Mouse (Mus musculus) liver, embryonic 12.5 days (tissue): ENCODE measurements around the gene Ust. TPM values are rescaled to one million over a fixed set of nuclear protein-coding genes. Genes with fewer than 3 reads are reported as not detected.
"Not testable (repeated sequence)": the region's sequence is repeated elsewhere in the genome, so short reads cannot be mapped to it uniquely, and the experiment has no call there.

Source experiments
- ATAC-seq: fragments of 200-750 bp; cut with Nextera tagmentation; 2 replicates; pipeline ENCODE4 v1.8.0; 2017; ENCODE audit warnings: moderate number of reproducible peaks, mild to moderate bottlenecking, moderate library complexity
- H3K27ac ChIP-seq: fragments of 300-500 bp; sonication (generic); 2 replicates; pipeline ENCODE4 v1.5.1; 2016; ENCODE audit warnings: mild to moderate bottlenecking
- H3K27me3 ChIP-seq: fragments of 300-500 bp; sonication (generic); replicated peaks from 2 replicates; pipeline ENCODE4 v1.6.1; 2016; ENCODE audit warnings: mild to moderate bottlenecking, moderate library complexity
- H3K36me3 ChIP-seq: fragments of 300-500 bp; sonication (generic); 2 replicates; pipeline ENCODE4 v1.6.1; 2016; ENCODE audit warnings: mild to moderate bottlenecking, moderate library complexity
- H3K4me1 ChIP-seq: fragments of 300-500 bp; sonication (generic); 2 replicates; pipeline ENCODE4 v1.6.1; 2016
- H3K4me2 ChIP-seq: fragments of 300-500 bp; sonication (generic); 2 replicates; pipeline ENCODE4 v1.6.1; 2016; ENCODE audit warnings: mild to moderate bottlenecking, moderate library complexity
- H3K4me3 ChIP-seq: fragments of 300-500 bp; sonication (generic); 2 replicates; pipeline ENCODE4 v1.5.1; 2016; ENCODE audit warnings: mild to moderate bottlenecking, moderate library complexity
- H3K9ac ChIP-seq: fragments of 300-500 bp; sonication (generic); 2 replicates; pipeline ENCODE4 v1.6.1; 2016; ENCODE audit warnings: mild to moderate bottlenecking, moderate library complexity
- H3K9me3 ChIP-seq: fragments of 300-500 bp; sonication (generic); replicated peaks from 2 replicates; pipeline ENCODE4 v1.6.1; 2016; ENCODE audit warnings: mild to moderate bottlenecking, moderate library complexity
- WGBS: fragments of 180-500 bp; shearing (Covaris S2); methylation state at CpG from one replicate; pipeline ENCODE4 v1.1.7; 2016; ENCODE audit not compliant: insufficient replicate concordance; 5-methylcytosine and 5-hydroxymethylcytosine counted together
- polyA plus RNA-seq: library from polyadenylated mRNA; unstranded; fragments of >200 nt; fragmentation: Nextera tagmentation; extraction: Ambion mirVana; gene quantifications from 2 replicates; pipeline ENCODE4 v1.2.1, GENCODE M21; 2016

The Ust gene
- polyA plus RNA-seq: 1.5 and 1.7 TPM in 2 replicates

DNA sequence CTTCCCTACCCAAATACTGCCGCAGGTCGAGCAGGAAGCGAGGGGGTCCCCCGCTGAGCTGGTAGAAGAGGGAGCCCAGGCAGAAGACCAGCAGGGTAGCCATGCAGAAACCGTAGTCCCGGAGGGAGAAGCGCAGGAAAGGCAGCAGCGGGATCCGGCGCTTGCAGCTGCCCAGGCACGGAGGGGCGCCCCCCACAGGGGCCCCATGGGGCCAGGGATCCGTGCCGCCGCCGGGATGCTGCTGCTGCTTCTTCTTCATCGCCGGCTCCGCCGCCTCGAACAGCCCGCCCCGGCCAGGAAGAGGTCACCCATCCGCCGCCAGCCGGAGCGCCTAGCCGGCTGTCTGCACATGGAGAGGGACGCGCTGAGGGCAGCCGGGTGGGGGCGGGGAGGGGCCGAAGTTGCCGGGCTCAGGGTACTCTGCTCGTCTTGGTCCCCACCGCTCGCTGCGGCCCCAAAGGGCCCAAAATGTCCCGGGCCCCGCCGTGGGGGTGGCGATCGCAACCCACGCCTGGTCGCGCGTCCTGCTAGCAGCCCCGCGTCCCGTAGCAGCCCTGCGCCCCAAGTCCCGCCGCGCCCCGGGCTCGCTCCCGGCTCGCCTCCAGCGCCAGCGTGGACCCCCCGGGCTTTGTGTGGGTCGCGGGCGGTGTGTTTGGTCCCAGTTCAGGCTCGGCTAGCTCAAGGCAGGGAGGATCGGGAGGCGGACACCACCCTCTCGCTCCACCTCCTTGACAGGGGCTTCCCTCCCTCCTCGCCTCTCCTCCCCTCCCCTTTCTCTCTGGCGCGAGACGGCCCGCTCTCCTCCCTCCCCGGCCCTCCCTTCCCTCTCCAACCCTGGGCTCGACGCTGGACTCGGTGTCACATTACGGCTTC, at the start of gene Ust:
TSS of gene Ust (minus strand) at position 685 of the 873 bp plus-strand sequence.
- Histone ChIP-seq H3K4me2 (peak within 1 kb of the TSS; percentile 73), H3K9me3 (no peaks in the 10 kb centered on the region), H3K4me1 (peaks cover 5% of the 10 kb centered on the region; the same call in 1 of the 2 replicates), H3K27ac (no peak within 1 kb of the TSS), H3K36me3 (no peaks in the 10 kb centered on the region), H3K27me3 (peaks cover 53% of the 10 kb centered on the region), H3K9ac (peak within 1 kb of the TSS; percentile 39; the same call in 1 of the 2 replicates), H3K4me3 (peak within 1 kb of the TSS; percentile 56)
- 1% methylated on average over 70 of the region's 78 CpGs for WGBS
- ATAC-seq: peak; percentile 72

DNA sequence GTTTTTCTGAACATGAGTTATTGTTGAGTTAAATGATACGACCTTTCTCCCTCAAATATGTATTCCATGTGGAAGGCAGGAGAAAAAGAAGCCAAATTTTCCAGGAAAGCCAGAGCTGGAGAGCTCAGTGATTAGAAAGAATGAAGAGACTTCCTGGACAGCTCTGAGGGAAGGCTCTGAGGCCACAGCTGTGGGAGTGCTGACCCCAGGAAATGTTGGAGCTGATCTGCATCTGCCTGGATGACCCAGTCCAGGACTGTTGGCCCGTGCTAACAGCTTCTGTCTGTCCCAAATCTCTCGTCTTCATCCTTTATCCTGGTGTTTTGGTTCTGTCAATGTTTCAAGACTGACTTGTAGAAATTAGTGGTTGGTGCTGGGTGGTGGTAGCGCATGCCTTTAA, 42.7 kb upstream of the Ust start:
- no peak overlapping the region for H3K9ac ChIP-seq
- no peaks in the 10 kb centered on the region for H3K9me3 ChIP-seq
- no peaks in the 10 kb centered on the region for H3K36me3 ChIP-seq
- no peak overlapping the region for H3K27ac ChIP-seq
- no peaks in the 10 kb centered on the region for H3K27me3 ChIP-seq
- H3K4me1 ChIP-seq: no peaks in the 10 kb centered on the region
- 63% methylated on average over 4 of the region's 4 CpGs for WGBS
- no peak for ATAC-seq
- no peak overlapping the region for H3K4me3 ChIP-seq
- no peak overlapping the region for H3K4me2 ChIP-seq

DNA sequence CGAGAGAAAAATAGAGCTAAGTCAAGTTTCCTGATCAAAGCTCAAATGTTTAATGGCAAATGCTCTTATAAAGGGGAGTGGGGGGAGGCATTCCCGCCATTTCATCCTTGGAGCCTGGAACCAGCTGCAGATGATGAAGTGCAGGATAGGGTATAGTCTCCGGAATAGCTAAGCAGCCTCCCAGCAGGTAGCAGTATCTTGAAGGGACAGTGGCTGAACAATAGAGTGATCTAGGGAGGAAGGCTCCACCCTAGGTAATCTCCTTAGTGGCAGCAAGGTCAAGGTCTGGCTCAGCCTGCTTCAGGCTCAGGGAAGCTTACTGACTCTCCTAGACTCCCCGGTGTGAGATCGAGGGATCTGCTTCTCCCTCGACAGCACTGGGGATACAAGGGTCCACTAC, 40.9 kb upstream of the Ust start:
- 58% methylated on average over 6 of the region's 6 CpGs for WGBS
- H3K4me1 ChIP-seq, H3K4me3 ChIP-seq, H3K4me2 ChIP-seq, ATAC-seq, H3K36me3 ChIP-seq, H3K27me3 ChIP-seq, H3K9me3 ChIP-seq, H3K9ac ChIP-seq, H3K27ac ChIP-seq: not testable (repeated sequence)

DNA sequence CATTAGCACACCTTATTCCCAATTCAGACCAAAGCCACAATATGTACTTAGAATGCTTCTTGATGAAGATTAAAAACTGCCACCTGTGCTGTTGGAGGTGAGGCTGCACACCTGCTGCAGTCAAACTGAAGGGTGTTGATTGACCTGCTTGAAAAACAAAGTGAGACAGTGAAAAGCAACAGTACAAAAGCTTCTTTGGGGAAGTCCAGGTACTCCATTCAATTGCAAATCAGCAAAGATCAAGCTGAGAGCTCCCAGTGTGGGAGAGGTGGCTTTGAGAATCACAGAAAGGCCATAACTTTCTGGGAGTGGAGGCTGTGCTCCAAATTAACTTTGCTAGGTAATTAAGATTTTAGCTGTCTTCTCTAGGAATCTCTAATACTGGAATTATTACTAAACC, 33.6 kb upstream of the Ust start:
- not testable (repeated sequence) for H3K4me2 ChIP-seq, H3K36me3 ChIP-seq, H3K9ac ChIP-seq, H3K27me3 ChIP-seq, H3K27ac ChIP-seq, H3K9me3 ChIP-seq, H3K4me1 ChIP-seq, H3K4me3 ChIP-seq, ATAC-seq

DNA sequence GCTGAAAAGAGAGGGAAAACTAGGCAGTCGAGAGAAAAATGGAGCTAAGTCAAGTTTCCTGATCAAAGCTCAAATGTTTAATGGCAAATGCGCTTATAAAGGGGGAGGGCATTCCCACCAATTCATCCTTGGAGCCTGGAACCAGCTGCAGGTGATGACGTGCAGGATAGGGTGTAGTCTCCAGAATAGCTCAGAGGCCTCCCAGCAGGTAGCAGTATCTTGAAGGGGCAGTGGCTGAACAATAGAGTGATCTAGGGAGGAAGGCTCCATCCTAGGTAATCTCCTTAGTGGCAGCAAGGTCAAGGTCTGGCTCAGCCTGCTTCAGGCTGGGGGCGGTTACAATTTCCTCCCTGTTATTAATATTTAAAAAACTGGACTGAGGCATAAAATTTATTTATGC, 33.0 kb upstream of the Ust start:
- not testable (repeated sequence) for H3K9ac ChIP-seq, H3K36me3 ChIP-seq, ATAC-seq, H3K4me1 ChIP-seq, H3K4me3 ChIP-seq, H3K27me3 ChIP-seq, H3K9me3 ChIP-seq, H3K27ac ChIP-seq, H3K4me2 ChIP-seq
- WGBS: 79% methylated on average over 4 of the region's 4 CpGs

DNA sequence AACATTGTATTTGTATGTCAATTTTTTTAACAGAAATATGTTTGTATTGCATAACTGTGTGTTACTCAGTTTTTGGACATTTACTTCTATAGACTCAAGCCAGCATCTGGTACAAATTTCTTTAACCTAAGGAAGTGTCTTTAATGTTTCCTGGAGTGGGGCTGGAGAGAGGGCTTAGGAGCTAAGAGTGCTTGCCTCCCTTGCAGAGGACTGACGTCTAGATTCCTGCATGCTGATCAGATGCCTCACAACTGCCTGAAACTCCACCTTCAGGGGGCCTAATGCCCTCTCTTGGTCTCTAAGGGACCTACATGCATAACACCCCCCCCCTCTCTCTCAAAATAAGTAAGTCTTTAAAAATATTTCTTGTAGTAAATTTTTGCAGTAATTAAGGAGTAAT, 22.9 kb upstream of the Ust start:
- WGBS: 27% methylated on average over 1 of the region's 1 CpGs

DNA sequence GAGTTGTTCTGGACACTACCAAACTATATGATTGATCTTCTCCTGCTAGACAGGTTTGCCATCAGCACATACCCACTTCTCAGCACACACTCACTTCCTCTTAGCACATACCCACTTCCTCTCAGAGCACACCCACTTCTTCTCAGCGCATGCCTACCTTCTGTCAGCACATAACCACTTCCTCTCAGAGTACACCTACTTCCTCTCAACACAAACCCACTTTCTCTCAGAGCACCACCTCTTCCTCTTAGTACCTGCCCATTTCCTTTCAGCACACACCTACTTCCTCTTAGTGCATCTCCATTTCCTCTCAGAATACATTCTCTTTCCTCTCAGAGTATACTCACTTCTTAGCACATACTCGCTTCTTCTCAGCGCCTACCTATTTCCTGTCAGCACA, 16.8 kb upstream of the Ust start:
- Histone ChIP-seq H3K4me2 (no peak overlapping the region), H3K27me3 (no peaks in the 10 kb centered on the region), H3K36me3 (no peaks in the 10 kb centered on the region), H3K4me1 (no peaks in the 10 kb centered on the region), H3K9me3 (no peaks in the 10 kb centered on the region), H3K27ac (no peak overlapping the region), H3K9ac (no peak overlapping the region), H3K4me3 (no peak overlapping the region)
- ATAC-seq: no peak
- WGBS: 29% methylated on average over 3 of the region's 3 CpGs

More for the DNA sequence above, 22.9 kb upstream of the Ust start:
- Histone ChIP-seq H3K4me3 (no peak overlapping the region), H3K9ac (no peak overlapping the region), H3K27me3 (no peaks in the 10 kb centered on the region), H3K4me1 (no peaks in the 10 kb centered on the region), H3K9me3 (no peaks in the 10 kb centered on the region), H3K36me3 (no peaks in the 10 kb centered on the region), H3K4me2 (no peak overlapping the region), H3K27ac (no peak overlapping the region)
- ATAC-seq: no peak

DNA sequence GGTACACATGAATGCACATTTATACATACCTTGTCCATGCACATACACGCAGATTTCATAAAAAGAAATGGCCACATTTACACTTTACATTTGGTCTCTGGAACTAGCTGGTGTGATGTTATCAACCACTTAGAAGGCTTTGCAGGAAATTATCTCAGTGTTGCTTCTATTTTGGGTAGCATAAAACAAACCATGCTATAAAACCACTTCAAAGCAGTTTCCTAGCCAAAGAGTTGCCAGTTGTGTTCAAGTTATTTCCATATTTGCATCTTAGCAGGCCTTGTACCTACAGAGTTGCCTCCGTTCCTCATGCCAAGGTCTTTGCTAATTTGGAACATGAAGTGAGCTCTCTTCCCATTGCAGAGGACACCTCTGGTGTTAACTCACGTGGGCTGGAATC, 13.0 kb upstream of the Ust start:
- no peak for ATAC-seq
- H3K36me3 ChIP-seq: no peaks in the 10 kb centered on the region
- no peak overlapping the region for H3K27ac ChIP-seq
- H3K4me2 ChIP-seq: no peak overlapping the region
- WGBS: 61% methylated on average over 3 of the region's 3 CpGs
- H3K9ac ChIP-seq: no peak overlapping the region
- no peak overlapping the region for H3K4me3 ChIP-seq
- no peaks in the 10 kb centered on the region for H3K9me3 ChIP-seq
- no peaks in the 10 kb centered on the region for H3K4me1 ChIP-seq
- H3K27me3 ChIP-seq: no peaks in the 10 kb centered on the region

DNA sequence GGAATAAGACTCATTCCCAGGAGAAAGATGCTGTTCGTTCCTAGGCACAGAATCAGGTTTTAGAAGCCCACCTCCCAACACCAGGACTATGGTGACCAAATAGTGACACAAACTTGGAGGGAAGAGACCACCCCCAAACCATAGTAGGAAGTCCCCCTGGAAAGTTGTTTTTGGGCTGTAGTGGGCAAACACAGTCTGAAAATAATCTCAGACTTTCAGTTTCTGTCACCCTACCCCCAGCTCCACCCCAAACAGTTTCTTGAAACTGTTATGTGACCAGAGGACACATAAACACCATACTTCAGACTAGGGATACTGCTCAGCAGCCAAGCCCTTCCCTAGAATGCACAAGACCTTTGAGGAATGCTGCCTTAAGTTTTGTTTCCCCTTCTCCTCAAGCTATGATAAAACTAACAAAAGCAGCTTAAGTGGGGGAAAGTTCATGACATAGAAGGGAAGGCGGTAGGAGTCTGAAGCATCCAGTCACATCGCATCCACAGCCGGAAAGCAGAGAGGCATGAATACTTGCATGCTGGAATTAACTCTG, 12.0 kb upstream of the Ust start:
- ATAC-seq: no peak

DNA sequence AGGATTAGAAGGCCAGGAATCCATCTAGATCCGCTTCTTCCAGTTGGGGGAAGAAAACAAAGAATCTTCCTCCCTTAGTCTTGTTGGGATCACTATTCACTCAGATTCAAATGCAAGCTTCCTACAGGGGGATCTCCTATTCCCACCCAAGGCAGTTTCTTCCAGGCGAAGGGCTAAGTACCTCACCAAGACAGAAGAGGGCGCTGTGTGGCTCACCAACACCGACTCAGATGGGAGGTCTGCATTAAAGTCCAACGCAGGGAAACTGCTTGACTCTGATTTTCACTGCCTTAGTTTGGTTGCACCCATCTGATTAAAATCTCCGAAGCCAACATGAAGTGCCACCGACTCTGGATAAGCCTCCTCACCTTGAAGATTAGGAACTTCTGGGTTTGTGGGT, 10.5 kb upstream of the Ust start:
- H3K9ac ChIP-seq: no peak overlapping the region
- no peaks in the 10 kb centered on the region for H3K27me3 ChIP-seq
- no peak overlapping the region for H3K27ac ChIP-seq
- no peak for ATAC-seq
- no peaks in the 10 kb centered on the region for H3K4me1 ChIP-seq
- no peaks in the 10 kb centered on the region for H3K36me3 ChIP-seq
- no peak overlapping the region for H3K4me2 ChIP-seq
- H3K4me3 ChIP-seq: no peak overlapping the region
- WGBS: 35% methylated on average over 7 of the region's 7 CpGs
- no peaks in the 10 kb centered on the region for H3K9me3 ChIP-seq

More for the DNA sequence above, 12.0 kb upstream of the Ust start:
- H3K9me3 ChIP-seq: no peaks in the 10 kb centered on the region
- H3K4me3 ChIP-seq: no peak overlapping the region
- H3K27ac ChIP-seq: no peak overlapping the region
- no peaks in the 10 kb centered on the region for H3K36me3 ChIP-seq
- no peak overlapping the region for H3K4me2 ChIP-seq
- H3K9ac ChIP-seq: no peak overlapping the region
- H3K27me3 ChIP-seq: no peaks in the 10 kb centered on the region
- 65% methylated on average over 4 of the region's 4 CpGs for WGBS
- H3K4me1 ChIP-seq: no peaks in the 10 kb centered on the region

DNA sequence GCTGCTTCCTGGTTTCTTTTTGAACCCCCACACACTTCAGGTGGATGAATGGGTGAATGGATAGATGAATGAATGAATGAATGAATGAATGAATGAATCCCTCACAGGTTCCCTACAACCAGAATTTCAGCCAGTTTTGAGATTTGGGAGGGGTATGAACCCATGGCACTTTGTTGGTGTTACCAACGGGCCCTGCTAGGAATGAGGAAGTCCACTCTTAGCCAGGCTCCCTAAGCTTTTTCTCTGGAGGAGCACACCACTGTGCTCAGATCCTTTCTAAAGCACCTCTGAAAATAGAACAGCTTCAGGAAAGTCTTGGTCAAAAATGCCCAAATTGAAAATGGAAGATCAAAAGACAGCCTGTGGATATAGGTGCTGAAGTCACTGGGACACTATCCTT, 6.7 kb upstream of the Ust start:
- no peak overlapping the region for H3K4me3 ChIP-seq
- no peaks in the 10 kb centered on the region for H3K36me3 ChIP-seq
- no peaks in the 10 kb centered on the region for H3K9me3 ChIP-seq
- no peak overlapping the region for H3K27ac ChIP-seq
- ATAC-seq: no peak
- WGBS: 44% methylated on average over 1 of the region's 1 CpGs
- H3K27me3 ChIP-seq: peaks cover 6% of the 10 kb centered on the region
- no peaks in the 10 kb centered on the region for H3K4me1 ChIP-seq
- H3K9ac ChIP-seq: no peak overlapping the region
- H3K4me2 ChIP-seq: no peak overlapping the region

DNA sequence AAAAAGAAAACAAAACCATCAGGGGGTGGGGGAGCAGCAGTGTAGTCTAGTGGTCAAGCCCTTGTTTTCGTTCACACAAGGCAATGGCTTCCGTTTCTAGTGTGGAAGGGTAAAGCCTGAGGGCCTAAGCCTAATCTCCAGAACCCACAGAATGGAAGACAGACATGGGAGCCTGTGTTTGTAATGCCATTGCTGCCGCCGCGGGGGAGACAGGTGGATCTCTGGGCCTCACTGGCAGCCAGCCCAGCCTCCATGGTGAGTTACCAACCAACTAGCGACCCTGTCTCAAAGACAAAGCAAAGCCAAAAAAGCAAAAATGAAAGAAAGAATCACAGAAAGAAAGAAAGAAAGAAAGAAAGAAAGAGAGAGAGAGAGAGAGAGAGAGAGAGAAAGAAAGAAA, 2.9 kb upstream of the Ust start:
- Histone ChIP-seq H3K4me1 (peaks cover 5% of the 10 kb centered on the region; the same call in 1 of the 2 replicates), H3K27me3 (peaks cover 44% of the 10 kb centered on the region), H3K36me3 (no peaks in the 10 kb centered on the region), H3K4me3 (no peak overlapping the region), H3K9ac (no peak overlapping the region), H3K9me3 (no peaks in the 10 kb centered on the region), H3K4me2 (no peak overlapping the region), H3K27ac (no peak overlapping the region)
- 58% methylated on average over 6 of the region's 6 CpGs for WGBS
- ATAC-seq: no peak
